ENCODE assay signal across 8 mouse cellular contexts in genomic region chr3:87525043-87525836, GRCm38 (mm10). TPM values are rescaled to one million over a fixed set of nuclear protein-coding genes. Genes with fewer than 3 reads are reported as not detected.
DNase-seq lines count a peak whose midpoint lies in the region; ATAC-seq lines count a peak whose summit lies in the region.

TSS of gene Etv3 (plus strand) at chr3:87525407.

- H3K4me3 ChIP-seq in embryonic facial prominence, embryonic 11.5 days (ENCODE audit: low read depth, low read length): peak within 1 kb of the TSS; percentile 99
- peak within 1 kb of the TSS; percentile 83 for H3K4me3 ChIP-seq in midbrain, embryonic 11.5 days (ENCODE audit: low read depth, low read length)

- peak; percentile 97 for ATAC-seq in embryonic facial prominence, embryonic 11.5 days (replicated peaks; ENCODE audit: insufficient number of reproducible peaks, low FRiP score, low TSS enrichment, low read depth)
- ATAC-seq in granulocyte monocyte progenitor cell, adult 5-6 weeks (replicated peaks; ENCODE audit: poor library complexity, severe bottlenecking): peak; percentile 73
- ATAC-seq in midbrain, embryonic 11.5 days (ENCODE audit: low FRiP score): peak; percentile 99

- 6% methylated on average over 63 of the region's 64 CpGs for WGBS in embryonic facial prominence, embryonic 11.5 days
- 6% methylated on average over 63 of the region's 64 CpGs for whole genome bisulfite sequencing in midbrain, embryonic 11.5 days

- no peaks in the 10 kb centered on the region for H3K9me3 ChIP-seq in embryonic facial prominence, embryonic 11.5 days (replicated peaks; ENCODE audit: control insufficient read depth, low read length)
- no peaks in the 10 kb centered on the region for H3K9me3 ChIP-seq in midbrain, embryonic 11.5 days (ENCODE audit: control insufficient read depth, low read length)

- no peaks in the 10 kb centered on the region; the same call in 1 of the 2 replicates for H3K4me1 ChIP-seq in embryonic facial prominence, embryonic 11.5 days (ENCODE audit: control insufficient read depth, insufficient read depth, low read length)
- peaks cover 10% of the 10 kb centered on the region for H3K4me1 ChIP-seq in midbrain, embryonic 11.5 days (ENCODE audit: control insufficient read depth, insufficient read depth, low read length)

- peak within 1 kb of the TSS; percentile 97 for H3K9ac ChIP-seq in embryonic facial prominence, embryonic 11.5 days (replicated peaks; ENCODE audit: low read length)
- peak within 1 kb of the TSS; percentile 99 for H3K9ac ChIP-seq in midbrain, embryonic 11.5 days (ENCODE audit: low read length)

- peak within 1 kb of the TSS; percentile 59 for H3K27ac ChIP-seq in embryonic facial prominence, embryonic 11.5 days (replicated peaks; ENCODE audit: low read depth, low read length)
- peak within 1 kb of the TSS; percentile 42; the same call in 1 of the 2 replicates for H3K27ac ChIP-seq in midbrain, embryonic 11.5 days (ENCODE audit: low read depth, low read length)

- H3K4me2 ChIP-seq in embryonic facial prominence, embryonic 11.5 days (ENCODE audit: low read depth, low read length): peak within 1 kb of the TSS; percentile 82
- peak within 1 kb of the TSS; percentile 74 for H3K4me2 ChIP-seq in midbrain, embryonic 11.5 days

- DNase-seq in 3134 (ENCODE audit: extremely low read depth, insufficient read length, low spot score): peak; percentile 84
- peak; percentile 90 for DNase-seq in adrenal gland, postnatal 25 days
- DNase-seq in embryonic facial prominence, embryonic 11.5 days (ENCODE audit: low spot score): peak; percentile 93
- peak; percentile 86 for DNase-seq in kidney, adult 11 months
- peak; percentile 92 for DNase-seq in left cerebral cortex, postnatal 4 days
- DNase-seq in midbrain, embryonic 11.5 days (ENCODE audit: low spot score, missing footprints): peak; percentile 97
- peak; percentile 81 for DNase-seq in skeletal muscle tissue, adult 2 months (ENCODE audit: low read depth, low spot score)

- H3K36me3 ChIP-seq in embryonic facial prominence, embryonic 11.5 days (replicated peaks; ENCODE audit: control insufficient read depth, insufficient read depth, low read depth, low read length): peaks cover 3% of the 10 kb centered on the region
- peaks cover 12% of the 10 kb centered on the region for H3K36me3 ChIP-seq in midbrain, embryonic 11.5 days (ENCODE audit: control insufficient read depth, insufficient read depth, low read length)

- H3K27me3 ChIP-seq in embryonic facial prominence, embryonic 11.5 days (ENCODE audit: control insufficient read depth, insufficient read depth, low read length): no peaks in the 10 kb centered on the region
- H3K27me3 ChIP-seq in midbrain, embryonic 11.5 days (ENCODE audit: control insufficient read depth, insufficient read depth, low read length): no peaks in the 10 kb centered on the region

- intact Hi-C loops in left cerebral cortex, postnatal 4 days (cut with DNase I): no loop called here

RNA-seq across cellular contexts. Expression of gene Etv3, which starts in this region (rescaled TPM):
- 18.1 and 21.5 TPM in 2 replicates for total RNA-seq in adrenal gland, postnatal 25 days (2021)
- 8.5 and 9.8 TPM in 2 replicates for polyA plus RNA-seq in embryonic facial prominence, embryonic 11.5 days (2014; fragmentation: Nextera tagmentation; extraction: Ambion mirVana)
- 7.0 and 7.8 TPM in 2 replicates for total RNA-seq in granulocyte monocyte progenitor cell, adult 5-6 weeks (2014; fragmentation: Nextera tagmentation)
- 9.4 and 9.6 TPM in 2 replicates for total RNA-seq in granulocyte monocyte progenitor cell, adult 5-6 weeks (2017)
- total RNA-seq in left cerebral cortex, postnatal 4 days (2021): 10 to 100 TPM; 17.2 to 18.3 TPM
- polyA plus RNA-seq in midbrain, embryonic 11.5 days (2014; fragmentation: Nextera tagmentation; extraction: Ambion mirVana): 8.0 and 8.1 TPM in 2 replicates

Comparison
In these comparisons a context has a peak if more than half of its experiments do, and no peak if none do; other contexts are left out.
1. Peak in every context shown above with its lines: DNase-seq, ATAC-seq, H3K4me3 ChIP-seq and H3K27ac ChIP-seq.